Mouse (Mus musculus): Measurements from ENCODE around the gene Lrrc59. TPM values are rescaled to one million over a fixed set of nuclear protein-coding genes. Genes with fewer than 3 reads are reported as not detected.

The Lrrc59 gene
- 57.2 and 67.5 TPM in 2 replicates for polyA plus RNA-seq (2012; rRNA removed; ENCODE audit: low replicate concordance)

GRCm38 (mm10) chr11:94629199-94629883, at the start of gene Lrrc59:
Gene Lrrc59, plus strand, starts transcription at chr11:94629767.

GRCm38 (mm10) chr11:94601321-94602281, 28.0 kb upstream of the Lrrc59 start, which contains the start of gene Acsf2:
Gene Acsf2, minus strand, starts transcription at chr11:94601871.

GRCm38 (mm10) chr11:94653663-94654436, 24.3 kb downstream of the Lrrc59 start, which contains the start of the genes Mrpl27 and Eme1:
Gene Mrpl27, plus strand, starts transcription at chr11:94653767.
Gene Eme1, minus strand, starts transcription at chr11:94653964.

GRCm38 (mm10) chr11:94676754-94677606, 47.4 kb downstream of the Lrrc59 start, which contains the start of gene Xylt2:
Gene Xylt2, minus strand, starts transcription at chr11:94677515.

Other genes with a start within 250 kb of the Lrrc59 start
- gene Abcc3, start 236.8 kb upstream of the Lrrc59 start, polyA plus RNA-seq (2012; rRNA removed; ENCODE audit: low replicate concordance): 17.6 and 20.2 TPM in 2 replicates
- 56.3 and 63.6 TPM in 2 replicates for gene Cacna1g, start 155.6 kb upstream of the Lrrc59 start, polyA plus RNA-seq (2012; rRNA removed; ENCODE audit: low replicate concordance)
- gene Spata20, start 143.6 kb upstream of the Lrrc59 start, polyA plus RNA-seq (2012; rRNA removed; ENCODE audit: low replicate concordance): 0.07 and 0.36 TPM in 2 replicates
- gene Epn3, start 129.8 kb upstream of the Lrrc59 start, polyA plus RNA-seq (2012; rRNA removed; ENCODE audit: low replicate concordance): 6.2 and 14.0 TPM in 2 replicates
- gene Mycbpap, start 108.0 kb upstream of the Lrrc59 start, polyA plus RNA-seq (2012; rRNA removed; ENCODE audit: low replicate concordance): 1.2 and 1.5 TPM in 2 replicates
- 10.7 TPM in 2 replicates for gene Rsad1, start 80.5 kb upstream of the Lrrc59 start, polyA plus RNA-seq (2012; rRNA removed; ENCODE audit: low replicate concordance)
- gene Chad, start 64.7 kb upstream of the Lrrc59 start, polyA plus RNA-seq (2012; rRNA removed; ENCODE audit: low replicate concordance): 0.10 and 0.14 TPM in 2 replicates
- 52.2 and 58.5 TPM in 2 replicates for gene Acsf2, start 27.9 kb upstream of the Lrrc59 start, polyA plus RNA-seq (2012; rRNA removed; ENCODE audit: low replicate concordance)
- 27.2 and 58.8 TPM in 2 replicates for gene Mrpl27, start 24.0 kb downstream of the Lrrc59 start, polyA plus RNA-seq (2012; rRNA removed; ENCODE audit: low replicate concordance)
- gene Eme1, start 24.2 kb downstream of the Lrrc59 start, polyA plus RNA-seq (2012; rRNA removed; ENCODE audit: low replicate concordance): 0.53 and 0.55 TPM in 2 replicates
- 30.2 and 77.2 TPM in 2 replicates for gene Xylt2, start 47.7 kb downstream of the Lrrc59 start, polyA plus RNA-seq (2012; rRNA removed; ENCODE audit: low replicate concordance)
- gene Gm11541, start 74.7 kb downstream of the Lrrc59 start, polyA plus RNA-seq (2012; rRNA removed; ENCODE audit: low replicate concordance): not detected in 2 replicates
- gene Cdc34b, start 112.0 kb downstream of the Lrrc59 start, polyA plus RNA-seq (2012; rRNA removed; ENCODE audit: low replicate concordance): 0.11 TPM in 1 of 2 replicates, not detected in the other
- gene Tmem92, start 152.9 kb downstream of the Lrrc59 start, polyA plus RNA-seq (2012; rRNA removed; ENCODE audit: low replicate concordance): not detected in 2 replicates

Data from mammary gland, adult 2 months (tissue).